Mouse (Mus musculus) frontal cortex, adult (tissue): ENCODE data around the gene Cidec.

Source experiments
- ATAC-seq: cut with Nextera tagmentation; 2 replicates; pipeline ENCODE4 v1.9.2; 2017; ENCODE audit warnings: mild to moderate bottlenecking, moderate library complexity, mixed read lengths; ENCODE audit not compliant: low TSS enrichment

Cidec gene

DNA sequence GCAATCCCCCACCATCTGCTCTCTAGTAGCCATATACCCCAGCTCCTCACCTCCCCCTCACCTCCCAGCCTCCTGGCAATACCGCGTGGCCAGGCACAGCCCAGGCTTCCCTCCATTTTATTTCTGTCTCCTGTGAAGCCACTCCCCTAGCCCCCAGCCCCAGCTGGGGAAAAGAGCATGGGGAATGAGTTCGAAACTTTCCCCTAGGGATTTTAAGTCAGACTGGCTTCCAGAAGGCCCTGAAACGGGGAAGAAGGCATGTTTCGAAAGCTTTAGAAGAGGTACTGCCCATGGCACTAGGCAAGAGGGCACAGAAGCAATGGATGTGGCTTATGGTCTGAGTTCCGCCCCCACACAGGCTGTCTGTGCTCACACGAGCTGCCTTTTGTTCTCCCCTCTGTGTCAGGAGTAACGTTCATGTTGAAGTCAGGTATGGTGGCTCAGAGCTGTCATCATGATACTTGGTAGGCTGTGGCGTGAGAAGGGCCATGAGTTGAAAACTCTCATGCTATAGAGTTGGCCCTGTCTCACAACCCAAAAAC is at the start of gene Cidec:
TSS of gene Cidec (minus strand) at position 97 of the 542 bp plus-strand sequence.
- no peak for ATAC-seq

GRCm38 (mm10) chr6:113483729-113484128 is 48.2 kb upstream of the Cidec start:
- peak; percentile 28 for ATAC-seq

DNA sequence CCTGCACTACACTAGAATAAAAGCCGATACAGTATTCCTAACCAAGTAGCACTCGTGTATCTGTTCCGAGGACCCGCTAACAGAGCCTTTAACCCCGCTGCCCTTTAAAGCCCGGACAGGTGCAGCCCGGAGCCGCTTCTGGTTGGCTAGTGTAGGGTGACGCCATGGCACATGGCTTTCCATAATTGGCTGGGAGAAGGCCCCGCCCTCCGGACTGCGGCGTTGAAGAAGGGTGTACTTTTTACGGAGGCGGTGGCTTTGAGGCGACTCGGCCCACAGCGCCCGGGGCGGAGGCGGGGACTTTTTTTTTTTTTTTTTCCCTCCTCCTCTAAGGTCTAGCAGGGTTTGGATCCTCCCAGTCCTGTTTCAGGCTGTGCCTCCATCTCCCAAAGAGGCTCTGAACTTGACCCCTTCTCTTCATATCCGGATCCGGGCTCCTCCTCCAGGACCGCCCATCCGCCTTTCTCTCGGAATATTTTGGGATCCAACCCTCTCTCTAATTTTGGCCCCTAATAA is 47.6 kb upstream of the Cidec start, which contains the start of gene Creld1:
TSS of gene Creld1 (plus strand) at position 198 of the 516 bp plus-strand sequence.
- ATAC-seq: peak; percentile 82

GRCm38 (mm10) chr6:113482477-113483099 is 47.0 kb upstream of the Cidec start:
- ATAC-seq: peak; percentile 35

GRCm38 (mm10) chr6:113480555-113481373 is 45.2 kb upstream of the Cidec start:
- no peak for ATAC-seq

- no peak for ATAC-seq
These were observed 43.3 kb upstream of the Cidec start for GRCm38 (mm10) chr6:113478906-113479305.

- no peak for ATAC-seq
These were observed 41.8 kb upstream of the Cidec start for GRCm38 (mm10) chr6:113477353-113477752.

- no peak for ATAC-seq
These were observed 38.2 kb upstream of the Cidec start for GRCm38 (mm10) chr6:113473715-113474114.

DNA sequence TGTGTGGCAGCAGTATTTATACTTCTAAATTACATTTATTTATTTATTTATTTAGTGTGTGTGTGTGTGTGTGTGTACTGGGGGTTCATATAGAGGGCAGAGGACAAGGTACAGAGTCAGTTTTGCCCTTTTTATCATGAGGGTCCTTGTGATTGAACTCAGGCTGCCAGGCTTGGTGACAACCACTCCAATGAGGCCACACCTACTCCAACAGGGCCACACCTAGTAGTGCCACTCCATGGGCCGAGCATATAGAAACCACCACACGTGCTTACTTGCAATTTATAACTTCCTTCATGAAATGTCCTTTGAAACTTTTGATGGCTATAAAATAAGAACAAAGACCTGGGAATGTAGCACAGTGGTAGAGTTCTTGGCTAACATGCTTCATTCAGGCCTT is 37.7 kb upstream of the Cidec start:
- ATAC-seq: no peak

GRCm38 (mm10) chr6:113472061-113472460 is 36.5 kb upstream of the Cidec start:
- no peak for ATAC-seq

DNA sequence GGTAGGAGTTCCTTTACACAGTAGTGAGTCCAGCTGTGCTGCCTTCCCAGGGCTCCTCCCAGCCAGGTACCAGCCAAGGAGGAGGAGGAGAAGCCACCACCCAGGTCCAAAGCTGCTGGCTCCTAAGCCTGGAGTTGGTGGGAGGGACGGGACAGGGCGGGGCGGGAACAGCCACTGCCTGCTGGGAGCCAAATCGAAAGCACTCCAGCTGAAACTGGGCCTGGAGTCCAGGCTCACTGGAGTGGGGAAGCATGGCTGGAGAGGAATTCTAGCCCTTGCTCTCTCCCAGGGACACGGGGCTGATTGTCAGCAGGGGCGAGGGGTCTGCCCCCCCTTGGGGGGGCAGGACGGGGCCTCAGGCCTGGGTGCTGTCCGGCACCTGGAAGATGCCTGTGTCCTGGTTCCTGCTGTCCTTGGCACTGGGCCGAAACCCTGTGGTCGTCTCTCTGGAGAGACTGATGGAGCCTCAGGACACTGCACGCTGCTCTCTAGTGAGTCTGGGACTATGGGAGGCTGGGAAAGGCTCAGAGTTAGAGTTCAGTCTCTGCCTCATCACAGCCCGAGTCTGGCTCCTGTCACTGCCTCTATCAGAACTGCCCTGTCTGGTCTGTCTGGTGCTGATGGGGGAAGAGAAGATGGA is 35.9 kb upstream of the Cidec start, which contains the start of gene Il17rc:
TSS of gene Il17rc (plus strand) at position 131 of the 640 bp plus-strand sequence.
- ATAC-seq: 0 out of 2 replicates have a peak, but pooled peaks have one; percentile 29

DNA sequence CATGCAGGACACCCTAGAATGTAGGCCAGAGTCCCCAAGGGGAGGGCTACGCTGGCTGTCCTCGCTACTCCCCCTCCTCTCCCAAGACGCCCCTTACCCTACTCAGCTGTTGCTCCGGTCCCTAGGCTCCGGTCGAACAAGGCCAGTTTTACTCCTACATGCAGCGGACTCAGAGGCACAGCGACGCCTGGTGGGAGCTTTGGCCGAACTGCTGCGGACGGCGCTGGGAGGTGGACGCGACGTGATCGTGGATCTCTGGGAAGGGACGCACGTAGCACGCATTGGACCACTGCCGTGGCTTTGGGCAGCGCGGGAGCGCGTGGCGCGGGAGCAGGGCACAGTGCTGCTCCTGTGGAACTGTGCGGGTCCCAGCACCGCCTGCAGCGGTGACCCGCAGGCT is 33.9 kb upstream of the Cidec start:
- peak; percentile 83 for ATAC-seq

- peak; percentile 83 for ATAC-seq
These were observed 33.5 kb upstream of the Cidec start for GRCm38 (mm10) chr6:113469021-113469420.

GRCm38 (mm10) chr6:113468512-113468911 is 33.0 kb upstream of the Cidec start:
- ATAC-seq: no peak

- no peak for ATAC-seq
These were observed 30.0 kb upstream of the Cidec start for GRCm38 (mm10) chr6:113465602-113466001.

DNA sequence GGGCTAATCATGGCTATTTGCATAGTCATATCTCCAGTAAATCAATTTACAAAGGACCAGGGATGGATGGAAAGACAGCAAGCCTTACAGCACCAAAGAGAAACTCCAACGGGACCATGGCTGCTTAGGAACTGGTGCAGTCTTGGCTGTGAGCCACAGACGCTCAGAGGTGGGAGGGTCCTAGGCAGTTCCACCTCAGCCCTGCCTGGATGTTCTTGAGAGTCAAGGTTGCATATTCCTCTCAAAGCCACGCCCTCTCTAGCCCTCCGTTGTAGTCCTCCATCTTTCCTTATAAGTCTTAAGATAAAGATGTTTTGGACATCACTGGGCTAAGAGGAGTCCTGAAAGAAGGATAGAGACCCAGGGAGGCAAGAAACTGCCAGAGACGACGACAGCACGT is 28.5 kb upstream of the Cidec start:
- ATAC-seq: no peak

GRCm38 (mm10) chr6:113458635-113459034 is 23.1 kb upstream of the Cidec start:
- ATAC-seq: no peak

- no peak for ATAC-seq
These were observed 22.5 kb upstream of the Cidec start, which contains the start of gene Il17re for GRCm38 (mm10) chr6:113457952-113458534. TSS of gene Il17re (plus strand) at chr6:113458484.

DNA sequence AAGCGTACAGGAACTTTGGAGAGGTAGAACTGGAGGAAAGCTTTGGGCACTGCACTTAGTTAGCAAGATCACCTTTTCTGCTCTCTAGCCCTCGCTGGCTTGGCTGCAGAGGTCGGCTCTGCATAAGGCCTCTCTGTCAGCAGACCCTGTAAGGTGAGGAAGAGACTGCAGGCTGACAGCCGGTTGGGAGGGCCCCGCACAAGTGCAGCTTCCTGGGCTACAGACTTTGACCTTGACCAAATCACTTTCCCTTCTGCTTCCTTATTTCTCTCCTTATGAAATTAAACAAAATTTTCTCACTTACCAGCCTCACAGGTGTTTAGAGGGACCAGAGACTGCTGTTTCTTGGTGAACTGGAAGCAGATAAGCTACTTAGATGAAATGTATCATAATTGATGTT is 19.4 kb upstream of the Cidec start:
- ATAC-seq: no peak

- ATAC-seq: no peak
These were observed 16.3 kb upstream of the Cidec start for GRCm38 (mm10) chr6:113451839-113452238.

GRCm38 (mm10) chr6:113447639-113448038 is 12.1 kb upstream of the Cidec start:
- no peak for ATAC-seq
